Mouse (Mus musculus): Measurements from ENCODE around the gene Smg9. TPM values are rescaled to one million over a fixed set of nuclear protein-coding genes. Genes with fewer than 3 reads are reported as not detected.

Gene Smg9
- total and polyA plus RNA-seq, 2 experiments from 2014 or later, result 27.4 to 52.3 TPM

DNA sequence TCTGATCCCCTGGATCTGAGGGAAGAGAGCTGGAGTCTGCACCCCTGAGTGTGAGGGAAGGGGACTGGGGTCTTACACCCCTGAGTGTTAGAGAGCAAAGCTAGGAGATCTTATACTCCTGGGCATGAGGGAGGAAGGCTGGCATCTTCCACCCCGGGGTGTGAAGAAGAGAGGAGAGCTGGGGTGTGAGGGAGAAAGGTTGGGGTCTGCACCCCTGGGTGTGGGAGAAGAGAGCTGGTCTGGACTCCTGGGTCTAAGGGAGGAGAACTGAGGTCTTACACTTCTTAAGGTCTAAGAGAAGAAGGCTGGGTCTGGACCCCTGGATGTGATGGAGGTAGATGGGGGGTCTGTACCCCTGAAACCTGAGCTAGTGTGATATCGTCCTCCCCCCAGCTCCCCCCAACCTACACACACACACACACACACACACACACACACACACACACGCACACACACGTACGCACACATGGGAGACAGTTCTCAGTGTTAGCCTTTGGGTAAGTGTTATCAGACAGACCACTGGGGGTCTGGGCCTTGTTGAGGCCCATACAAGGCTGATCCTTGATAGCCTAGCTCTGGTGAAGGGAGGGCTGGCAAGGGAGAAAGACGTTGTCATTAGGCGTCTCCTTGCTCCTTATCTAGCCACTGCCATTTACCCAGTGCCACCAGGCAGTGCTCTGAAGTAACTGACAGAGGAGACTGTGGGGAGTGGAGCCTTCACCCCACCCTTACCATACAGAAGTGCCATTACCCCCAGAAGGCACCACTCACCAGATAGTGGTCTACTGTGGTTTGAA lies 28.2 kb upstream of the Smg9 start:
- no peak for ATAC-seq
- H3K4me1 ChIP-seq (ENCODE audit: insufficient read depth, low read length), result no peaks in the 10 kb centered on the region; the same call in 1 of the 2 replicates
- H3K27me3 ChIP-seq (ENCODE audit: insufficient read depth, low read length), result no peaks in the 10 kb centered on the region
- no peaks in the 10 kb centered on the region for H3K9me3 ChIP-seq (ENCODE audit: low read length)
- no peak for DNase-seq (ENCODE audit: low spot score)
- H3K27ac ChIP-seq, result no peak overlapping the region
- 86% methylated on average over 7 of the region's 7 CpGs for WGBS
- H3K4me2 ChIP-seq (ENCODE audit: low read depth, low read length), result no peak overlapping the region
- no peak overlapping the region for H3K9ac ChIP-seq (replicated peaks; ENCODE audit: low read length)
- H3K4me3 ChIP-seq (ENCODE audit: low read length), result no peak overlapping the region
- H3K36me3 ChIP-seq (ENCODE audit: insufficient read depth, low read length), result no peaks in the 10 kb centered on the region
- no peak for TF ChIP-seq CTCF (IDR thresholded peaks at IDR 0.05; ENCODE audit: low read depth)

DNA sequence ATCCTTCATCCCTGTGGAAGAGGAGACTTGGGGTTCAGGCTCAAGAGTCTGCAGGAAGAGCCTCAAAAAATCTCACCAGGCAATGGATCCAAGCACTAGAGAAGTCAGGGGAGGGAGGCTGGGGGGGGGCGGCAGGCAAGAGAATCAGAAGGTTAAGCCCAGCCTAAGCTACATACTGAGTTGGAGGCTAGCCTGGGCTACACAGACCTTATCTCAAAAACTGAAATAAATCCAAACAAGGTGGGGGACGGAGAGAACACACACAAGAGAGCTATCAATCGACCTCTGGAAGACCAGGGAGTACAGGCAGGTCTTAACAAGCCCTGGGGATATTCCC lies 27.6 kb upstream of the Smg9 start:
- WGBS, result 75% methylated on average over 3 of the region's 3 CpGs
- Histone ChIP-seq H3K27ac (no peak overlapping the region), H3K4me1 (ENCODE audit: insufficient read depth, low read length) (no peaks in the 10 kb centered on the region; the same call in 1 of the 2 replicates), H3K9me3 (ENCODE audit: low read length) (no peaks in the 10 kb centered on the region), H3K9ac (replicated peaks; ENCODE audit: low read length) (no peak overlapping the region), H3K4me2 (ENCODE audit: low read depth, low read length) (no peak overlapping the region), H3K36me3 (ENCODE audit: insufficient read depth, low read length) (no peaks in the 10 kb centered on the region), H3K27me3 (ENCODE audit: insufficient read depth, low read length) (no peaks in the 10 kb centered on the region), H3K4me3 (ENCODE audit: low read length) (no peak overlapping the region)
- ATAC-seq (no peak), DNase-seq (ENCODE audit: low spot score) (no peak)
- TF ChIP-seq CTCF (IDR thresholded peaks at IDR 0.05; ENCODE audit: low read depth), result no peak

DNA sequence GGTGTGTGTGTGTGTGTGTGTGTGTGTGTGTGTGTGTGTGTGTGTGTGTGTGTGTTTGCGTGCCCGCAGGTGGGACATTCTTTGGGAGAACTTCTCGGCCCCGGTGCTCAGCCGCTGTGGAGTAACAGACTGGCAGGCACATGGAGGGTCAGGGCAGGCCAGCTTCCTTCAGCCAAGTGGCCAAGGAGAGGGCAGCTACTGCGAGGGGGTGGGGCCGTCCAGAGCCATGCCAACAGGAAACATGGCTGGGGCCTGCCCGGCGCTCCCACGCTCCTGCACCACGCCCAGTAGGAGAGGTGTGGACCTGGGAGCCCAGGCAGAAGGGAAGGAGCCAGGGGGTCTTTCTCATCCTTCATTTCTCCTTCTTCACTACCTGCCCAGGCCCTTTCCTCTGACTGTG lies 27.1 kb upstream of the Smg9 start:
- Histone ChIP-seq H3K9ac (replicated peaks; ENCODE audit: low read length) (no peak overlapping the region), H3K27me3 (ENCODE audit: insufficient read depth, low read length) (no peaks in the 10 kb centered on the region), H3K36me3 (ENCODE audit: insufficient read depth, low read length) (no peaks in the 10 kb centered on the region), H3K27ac (peak overlapping the region; percentile 64; the same call in 1 of the 2 replicates), H3K4me1 (ENCODE audit: insufficient read depth, low read length) (no peaks in the 10 kb centered on the region; the same call in none of the 2 replicates), H3K4me2 (ENCODE audit: low read depth, low read length) (no peak overlapping the region), H3K9me3 (ENCODE audit: low read length) (no peaks in the 10 kb centered on the region), H3K4me3 (ENCODE audit: low read length) (no peak overlapping the region)
- no peak for DNase-seq (ENCODE audit: low spot score)
- no peak for ATAC-seq
- 85% methylated on average over 9 of the region's 11 CpGs for WGBS
- TF ChIP-seq CTCF (IDR thresholded peaks at IDR 0.05; ENCODE audit: low read depth), result no peak

DNA sequence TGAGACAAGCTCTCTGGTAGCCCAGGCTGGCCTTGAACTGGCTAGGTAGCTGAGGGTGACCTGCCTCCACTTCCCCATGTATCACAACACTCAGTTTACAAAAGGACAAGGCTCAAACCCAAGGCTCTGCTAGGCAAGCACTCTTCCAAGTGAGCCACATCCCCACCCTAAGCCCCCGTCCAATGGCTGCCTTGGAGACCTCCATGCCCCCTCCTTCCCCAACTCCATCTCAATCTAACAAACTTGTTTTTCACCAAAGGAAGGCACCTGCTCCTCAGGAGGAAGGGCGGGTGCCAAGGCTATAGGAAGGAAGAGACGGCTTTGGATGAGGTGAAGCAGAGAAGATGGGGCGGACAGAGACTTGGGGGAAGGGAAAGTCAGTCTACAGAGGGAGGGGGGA lies 26.6 kb upstream of the Smg9 start:
- H3K4me1 ChIP-seq (ENCODE audit: insufficient read depth, low read length), result no peaks in the 10 kb centered on the region; the same call in none of the 2 replicates
- H3K4me3 ChIP-seq (ENCODE audit: low read length), result no peak overlapping the region
- no peaks in the 10 kb centered on the region for H3K36me3 ChIP-seq (ENCODE audit: insufficient read depth, low read length)
- H3K9me3 ChIP-seq (ENCODE audit: low read length), result no peaks in the 10 kb centered on the region
- H3K9ac ChIP-seq (replicated peaks; ENCODE audit: low read length), result no peak overlapping the region
- no peak for DNase-seq (ENCODE audit: low spot score)
- H3K27me3 ChIP-seq (ENCODE audit: insufficient read depth, low read length), result no peaks in the 10 kb centered on the region
- 58% methylated on average over 4 of the region's 4 CpGs for WGBS
- no peak for TF ChIP-seq CTCF (IDR thresholded peaks at IDR 0.05; ENCODE audit: low read depth)
- H3K27ac ChIP-seq, result peak overlapping the region; percentile 64; the same call in 1 of the 2 replicates
- no peak overlapping the region for H3K4me2 ChIP-seq (ENCODE audit: low read depth, low read length)
- no peak for ATAC-seq

DNA sequence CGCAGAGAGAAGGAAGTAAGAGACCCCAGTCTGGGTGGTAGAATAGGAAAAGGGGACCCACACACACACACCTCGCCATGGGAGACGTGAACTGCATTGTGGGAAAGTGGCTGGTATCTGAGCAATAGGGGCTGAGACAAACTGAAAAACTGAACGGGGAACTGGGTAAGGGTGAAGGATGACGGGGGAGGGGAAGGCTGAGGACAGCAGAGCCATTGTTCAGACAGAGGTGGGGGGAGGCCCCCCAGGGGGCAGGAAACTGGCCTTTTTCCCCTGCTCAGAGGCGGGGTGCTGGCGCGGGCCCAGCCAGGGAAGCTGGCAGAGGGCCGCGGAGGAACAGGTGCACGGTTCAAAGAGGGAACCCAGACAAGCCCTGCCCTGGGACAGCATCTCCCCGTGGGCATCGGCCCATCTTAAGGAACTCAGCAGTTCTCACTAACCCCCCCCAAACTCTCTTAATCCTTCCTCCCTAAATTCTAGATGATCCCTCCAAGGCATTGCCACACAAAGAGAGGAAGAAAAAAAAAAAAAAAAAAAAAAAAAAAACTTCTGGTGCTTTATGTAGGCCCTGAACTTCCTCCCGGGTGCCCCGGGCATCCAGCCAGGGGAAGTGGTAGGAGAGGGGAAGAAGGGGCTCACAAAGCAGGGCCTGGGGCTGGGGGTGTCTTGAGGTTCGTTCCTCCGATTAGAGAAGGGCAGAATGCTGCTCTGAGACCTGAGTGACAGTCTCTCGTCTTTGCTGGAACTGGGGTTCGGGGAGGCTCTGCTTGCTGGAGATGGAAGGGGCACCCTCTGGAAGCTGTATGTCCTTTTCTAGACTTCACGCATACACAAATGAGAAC lies 25.7 kb upstream of the Smg9 start:
- Histone ChIP-seq H3K9me3 (ENCODE audit: low read length) (no peaks in the 10 kb centered on the region), H3K27me3 (ENCODE audit: insufficient read depth, low read length) (no peaks in the 10 kb centered on the region), H3K36me3 (ENCODE audit: insufficient read depth, low read length) (no peaks in the 10 kb centered on the region), H3K27ac (peak overlapping the region; percentile 64), H3K4me1 (ENCODE audit: insufficient read depth, low read length) (no peaks in the 10 kb centered on the region; the same call in none of the 2 replicates), H3K9ac (replicated peaks; ENCODE audit: low read length) (0 out of 2 replicates have a peak overlapping the region, but pooled peaks have one; percentile 21), H3K4me2 (ENCODE audit: low read depth, low read length) (no peak overlapping the region), H3K4me3 (ENCODE audit: low read length) (no peak overlapping the region)
- no peak for TF ChIP-seq CTCF (IDR thresholded peaks at IDR 0.05; ENCODE audit: low read depth)
- peak; percentile 60 for DNase-seq (ENCODE audit: low spot score)
- WGBS, result 23% methylated on average over 19 of the region's 20 CpGs
- ATAC-seq, result peak; percentile 77

DNA sequence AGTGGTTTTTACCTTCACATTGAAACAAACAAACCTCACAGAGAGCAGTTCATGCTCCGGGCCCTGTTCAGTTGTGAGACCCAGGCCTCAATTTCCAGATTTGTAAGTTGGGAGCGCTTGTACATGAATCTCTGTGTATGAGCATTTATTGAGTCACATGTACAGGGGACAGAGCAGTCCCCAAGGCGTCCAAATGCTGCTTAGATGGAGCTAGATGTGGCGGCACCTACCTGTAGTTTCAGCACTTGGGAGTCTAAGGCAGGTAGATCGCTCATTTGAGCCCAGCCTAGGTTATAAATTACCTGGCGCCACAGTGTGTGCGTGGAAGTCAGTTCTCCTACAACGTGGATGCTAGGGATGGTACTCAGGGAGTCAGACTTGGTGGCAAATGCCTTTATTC lies 23.0 kb upstream of the Smg9 start:
- H3K4me2 ChIP-seq (ENCODE audit: low read depth, low read length), result no peak overlapping the region
- no peaks in the 10 kb centered on the region for H3K27me3 ChIP-seq (ENCODE audit: insufficient read depth, low read length)
- ATAC-seq (no peak), DNase-seq (ENCODE audit: low spot score) (no peak)
- no peak overlapping the region for H3K9ac ChIP-seq (replicated peaks; ENCODE audit: low read length)
- H3K4me3 ChIP-seq (ENCODE audit: low read length), result no peak overlapping the region
- no peak for TF ChIP-seq CTCF (IDR thresholded peaks at IDR 0.05; ENCODE audit: low read depth)
- H3K36me3 ChIP-seq (ENCODE audit: insufficient read depth, low read length), result no peaks in the 10 kb centered on the region
- no peaks in the 10 kb centered on the region for H3K9me3 ChIP-seq (ENCODE audit: low read length)
- H3K27ac ChIP-seq, result no peak overlapping the region
- WGBS, result 89% methylated on average over 8 of the region's 8 CpGs
- H3K4me1 ChIP-seq (ENCODE audit: insufficient read depth, low read length), result no peaks in the 10 kb centered on the region; the same call in none of the 2 replicates

All from hindbrain, postnatal 0 days (tissue).